Mouse (Mus musculus) midbrain, embryonic 11.5 days (tissue): Measurements from ENCODE around the gene Plxnb1. TPM values are rescaled to one million over a fixed set of nuclear protein-coding genes. Genes with fewer than 3 reads are reported as not detected.
A peak's percentile ranks its signal among the peaks of the same experiment; 100 is the strongest.

ENCODE experiments used
- ATAC-seq: fragments of 200-750 bp; cut with Nextera tagmentation; 2 replicates; pipeline ENCODE4 v1.8.0; 2017; ENCODE audit warnings: moderate TSS enrichment, moderate library complexity; ENCODE audit not compliant: low FRiP score
- DNase-seq: peaks from one replicate; pipeline ENCODE4 v3.0.0; 2015; ENCODE audit warnings: low spot score; ENCODE audit errors: missing footprints
- H3K27ac ChIP-seq: fragments of 300-500 bp; sonication (generic); 2 replicates; pipeline ENCODE4 v1.5.1; 2014; ENCODE audit warnings: low read depth, low read length
- H3K27me3 ChIP-seq: fragments of 300-500 bp; sonication (generic); 2 replicates; pipeline ENCODE4 v1.6.1; 2014; ENCODE audit warnings: mild to moderate bottlenecking, low read length, moderate library complexity, mixed read lengths; ENCODE audit not compliant: control insufficient read depth, insufficient read depth
- H3K36me3 ChIP-seq: fragments of 300-500 bp; sonication (generic); 2 replicates; pipeline ENCODE4 v1.6.1; 2014; ENCODE audit warnings: mild to moderate bottlenecking, low read length, moderate library complexity, mixed read lengths; ENCODE audit not compliant: control insufficient read depth, insufficient read depth
- H3K4me1 ChIP-seq: fragments of 300-500 bp; sonication (generic); 2 replicates; pipeline ENCODE4 v1.6.1; 2014; ENCODE audit warnings: low read length; ENCODE audit not compliant: control insufficient read depth, insufficient read depth
- H3K4me2 ChIP-seq: fragments of 300-500 bp; sonication (generic); 2 replicates; pipeline ENCODE4 v1.6.1; 2014; ENCODE audit warnings: mild to moderate bottlenecking, moderate library complexity
- H3K4me3 ChIP-seq: fragments of 300-500 bp; sonication (generic); 2 replicates; pipeline ENCODE4 v1.5.1; 2014; ENCODE audit warnings: low read depth, low read length
- H3K9ac ChIP-seq: fragments of 300-500 bp; sonication (generic); 2 replicates; pipeline ENCODE4 v1.6.1; 2014; ENCODE audit warnings: low read length
- H3K9me3 ChIP-seq: fragments of 300-500 bp; sonication (generic); 2 replicates; pipeline ENCODE4 v1.6.1; 2016; ENCODE audit warnings: low read length; ENCODE audit not compliant: control insufficient read depth
- WGBS: fragments of 180-500 bp; shearing (Covaris S2); extraction: QIAGEN DNeasy Blood & Tissue Kit; methylation state at CpG from one replicate; pipeline ENCODE4 v1.1.7; 2014; 5-methylcytosine and 5-hydroxymethylcytosine counted together
- polyA plus RNA-seq: library from polyadenylated mRNA; unstranded; fragments of >200 nt; fragmentation: Nextera tagmentation; extraction: Ambion mirVana; gene quantifications from 2 replicates; pipeline ENCODE4 v1.2.1, GENCODE M21; 2014

Gene Plxnb1
- polyA plus RNA-seq, 1 experiment from 2014 or later: 17.7 TPM

GRCm38 (mm10) chr9:109053366-109053765, 41.8 kb upstream of the Plxnb1 start:
- H3K27ac ChIP-seq: no peak overlapping the region
- no peak for ATAC-seq
- no peaks in the 10 kb centered on the region for H3K9me3 ChIP-seq
- no peak overlapping the region for H3K4me3 ChIP-seq
- peak; percentile 49 for DNase-seq
- H3K4me2 ChIP-seq: no peak overlapping the region
- H3K27me3 ChIP-seq: no peaks in the 10 kb centered on the region
- H3K36me3 ChIP-seq: peaks cover 2% of the 10 kb centered on the region; the same call in 1 of the 2 replicates
- no peak overlapping the region for H3K9ac ChIP-seq
- WGBS: 80% methylated on average over 3 of the region's 3 CpGs
- H3K4me1 ChIP-seq: 0 out of 2 replicates have a peak, but pooled peaks cover 3% of the 10 kb centered on the region

GRCm38 (mm10) chr9:109053851-109054250, 41.3 kb upstream of the Plxnb1 start:
- Histone ChIP-seq H3K4me2 (no peak overlapping the region), H3K4me3 (no peak overlapping the region), H3K36me3 (peaks cover 2% of the 10 kb centered on the region; the same call in 1 of the 2 replicates), H3K27ac (no peak overlapping the region), H3K9ac (no peak overlapping the region), H3K9me3 (no peaks in the 10 kb centered on the region), H3K4me1 (0 out of 2 replicates have a peak, but pooled peaks cover 3% of the 10 kb centered on the region), H3K27me3 (no peaks in the 10 kb centered on the region)
- DNase-seq (no peak), ATAC-seq (no peak)
- WGBS: 80% methylated on average over 6 of the region's 6 CpGs

DNA sequence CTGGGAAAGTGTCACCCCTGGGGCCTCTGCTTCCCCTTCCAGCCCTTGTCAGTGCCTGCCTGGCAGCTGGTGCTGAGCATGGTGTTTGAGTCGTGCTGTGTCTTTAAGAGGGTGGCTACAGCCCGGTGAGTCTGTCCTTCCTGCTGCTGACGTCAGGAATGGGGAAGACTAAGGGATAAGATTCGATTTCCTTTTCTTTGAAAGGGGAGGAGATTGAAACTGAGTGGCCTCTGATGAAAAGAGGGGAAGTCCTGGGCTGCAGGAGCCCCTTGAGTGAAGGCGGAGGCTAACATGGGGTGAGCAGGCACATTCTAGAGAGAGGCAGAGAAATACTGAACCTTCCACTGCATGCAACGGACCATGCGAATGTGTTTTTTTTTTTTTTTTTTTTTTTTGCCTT, 40.5 kb upstream of the Plxnb1 start:
- H3K4me2 ChIP-seq: peak overlapping the region; percentile 19; the same call in 1 of the 2 replicates
- no peaks in the 10 kb centered on the region for H3K9me3 ChIP-seq
- H3K4me3 ChIP-seq: no peak overlapping the region
- no peak for DNase-seq
- H3K27me3 ChIP-seq: no peaks in the 10 kb centered on the region
- H3K9ac ChIP-seq: no peak overlapping the region; the same call in 1 of the 2 replicates
- WGBS: under 1% methylated on average over 7 of the region's 7 CpGs
- no peak overlapping the region for H3K27ac ChIP-seq
- H3K36me3 ChIP-seq: peaks cover 2% of the 10 kb centered on the region; the same call in 1 of the 2 replicates
- peaks cover 9% of the 10 kb centered on the region; the same call in 1 of the 2 replicates for H3K4me1 ChIP-seq
- ATAC-seq: peak; percentile 70

- Histone ChIP-seq H3K27me3 (no peaks in the 10 kb centered on the region), H3K9ac (no peak overlapping the region), H3K27ac (no peak overlapping the region), H3K9me3 (no peaks in the 10 kb centered on the region), H3K4me2 (peak overlapping the region; percentile 19; the same call in 1 of the 2 replicates), H3K36me3 (peaks cover 4% of the 10 kb centered on the region; the same call in 1 of the 2 replicates), H3K4me3 (no peak overlapping the region), H3K4me1 (peaks cover 9% of the 10 kb centered on the region; the same call in 1 of the 2 replicates)
- DNase-seq: no peak
- 90% methylated on average over 12 of the region's 12 CpGs for WGBS
- no peak for ATAC-seq
Measured at GRCm38 (mm10) chr9:109055271-109056030, 39.7 kb upstream of the Plxnb1 start.

GRCm38 (mm10) chr9:109056081-109056690, 39.0 kb upstream of the Plxnb1 start:
- 93% methylated on average over 17 of the region's 17 CpGs for WGBS
- H3K4me3 ChIP-seq: no peak overlapping the region
- H3K27ac ChIP-seq: no peak overlapping the region
- H3K27me3 ChIP-seq: no peaks in the 10 kb centered on the region
- peaks cover 9% of the 10 kb centered on the region; the same call in 1 of the 2 replicates for H3K4me1 ChIP-seq
- no peak overlapping the region for H3K9ac ChIP-seq
- peaks cover 6% of the 10 kb centered on the region; the same call in 1 of the 2 replicates for H3K36me3 ChIP-seq
- H3K9me3 ChIP-seq: no peaks in the 10 kb centered on the region
- DNase-seq (no peak), ATAC-seq (no peak)
- H3K4me2 ChIP-seq: no peak overlapping the region

- Histone ChIP-seq H3K4me2 (no peak overlapping the region), H3K36me3 (peaks cover 6% of the 10 kb centered on the region; the same call in 1 of the 2 replicates), H3K27ac (no peak overlapping the region), H3K4me1 (peaks cover 9% of the 10 kb centered on the region; the same call in 1 of the 2 replicates), H3K4me3 (no peak overlapping the region), H3K27me3 (no peaks in the 10 kb centered on the region), H3K9ac (no peak overlapping the region), H3K9me3 (no peaks in the 10 kb centered on the region)
- no peak for DNase-seq
- ATAC-seq: no peak
- 81% methylated on average over 4 of the region's 4 CpGs for WGBS
Measured at GRCm38 (mm10) chr9:109056916-109057315, 38.3 kb upstream of the Plxnb1 start.

DNA sequence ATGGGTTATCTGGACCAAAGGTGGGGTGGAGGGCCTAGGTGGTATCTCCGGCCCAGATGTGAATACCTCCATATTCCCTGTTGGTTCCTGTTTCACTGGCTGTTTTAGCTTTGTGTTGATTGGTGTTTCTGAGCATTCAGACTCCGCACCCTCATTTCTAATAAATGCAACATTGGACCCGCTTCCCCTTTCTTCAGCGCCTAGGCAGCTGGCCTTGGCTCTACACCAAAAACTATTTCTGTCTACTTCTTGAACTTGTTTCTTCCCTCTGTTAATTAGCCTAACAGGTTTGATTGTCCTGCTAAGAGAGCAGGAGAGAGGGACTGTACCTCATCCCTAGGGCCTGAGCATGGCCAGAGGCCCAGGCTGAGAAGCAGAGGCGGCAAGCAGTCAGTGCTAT, 37.6 kb upstream of the Plxnb1 start:
- Histone ChIP-seq H3K9ac (no peak overlapping the region), H3K36me3 (peaks cover 6% of the 10 kb centered on the region; the same call in 1 of the 2 replicates), H3K4me2 (no peak overlapping the region), H3K9me3 (no peaks in the 10 kb centered on the region), H3K4me1 (peaks cover 9% of the 10 kb centered on the region; the same call in 1 of the 2 replicates), H3K27me3 (no peaks in the 10 kb centered on the region), H3K4me3 (no peak overlapping the region), H3K27ac (no peak overlapping the region)
- ATAC-seq: no peak
- 98% methylated on average over 5 of the region's 5 CpGs for WGBS
- DNase-seq: no peak

DNA sequence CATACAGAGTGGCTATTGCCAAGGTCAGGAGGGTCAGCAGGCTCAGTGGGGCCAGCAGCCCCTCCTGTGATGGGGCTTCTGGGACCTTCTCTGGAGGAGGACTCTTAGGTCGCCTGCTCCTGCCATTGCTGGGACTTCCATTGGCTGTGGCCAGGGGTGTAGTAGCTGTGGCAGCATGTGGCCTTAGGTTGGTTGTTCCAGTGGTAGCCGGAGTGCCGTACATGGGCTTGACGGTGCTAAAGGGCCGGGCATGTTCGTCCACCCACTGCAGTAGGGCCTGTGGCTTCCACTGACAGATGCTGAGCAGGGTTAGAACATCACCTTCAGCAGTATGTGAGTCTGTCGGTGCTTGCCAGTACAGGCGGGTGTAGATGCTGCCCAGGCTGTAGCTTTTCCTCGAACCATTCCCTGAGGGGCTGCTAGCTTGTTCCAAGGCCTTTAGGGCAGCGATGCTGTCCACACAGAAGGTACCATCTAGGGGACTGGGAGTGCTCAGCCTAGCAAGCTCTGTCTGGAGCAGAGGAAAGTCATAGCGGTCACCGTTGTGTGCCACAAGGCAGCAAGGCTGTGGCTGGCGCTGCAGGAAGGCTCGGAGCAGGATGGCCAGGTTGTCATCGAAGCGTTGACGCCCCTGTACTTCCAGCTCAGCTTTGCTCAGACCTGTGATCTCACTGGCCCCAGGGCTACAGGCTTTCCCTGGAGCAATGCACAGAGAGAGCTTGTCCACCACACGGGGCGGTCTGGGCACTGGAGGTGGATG, 37.0 kb upstream of the Plxnb1 start:
- Histone ChIP-seq H3K9ac (no peak overlapping the region), H3K27me3 (no peaks in the 10 kb centered on the region), H3K9me3 (no peaks in the 10 kb centered on the region), H3K4me3 (no peak overlapping the region), H3K27ac (no peak overlapping the region), H3K4me1 (peaks cover 9% of the 10 kb centered on the region; the same call in 1 of the 2 replicates), H3K36me3 (peaks cover 6% of the 10 kb centered on the region; the same call in 1 of the 2 replicates), H3K4me2 (no peak overlapping the region)
- 92% methylated on average over 19 of the region's 19 CpGs for WGBS
- no peak for DNase-seq
- no peak for ATAC-seq
